Mouse (Mus musculus): ENCODE results near the gene Ndufa12. TPM values are rescaled to one million over a fixed set of nuclear protein-coding genes. Genes with fewer than 3 reads are reported as not detected.

Gene Ndufa12
- 388 and 433 TPM in 2 replicates for polyA plus RNA-seq (2015; fragmentation: Nextera tagmentation; extraction: Ambion mirVana)

- Histone ChIP-seq H3K4me1 (replicated peaks) (peaks cover 27% of the 10 kb centered on the region), H3K27me3 (no peaks in the 10 kb centered on the region), H3K9ac (peak within 1 kb of the TSS; percentile 78), H3K36me3 (peaks cover 37% of the 10 kb centered on the region), H3K4me3 (peak within 1 kb of the TSS; percentile 71), H3K4me2 (peak within 1 kb of the TSS; percentile 87), H3K9me3 (no peaks in the 10 kb centered on the region), H3K27ac (replicated peaks) (peak within 1 kb of the TSS; percentile 84)
- peak; percentile 95 for ATAC-seq (ENCODE audit: low read depth)
- WGBS: under 1% methylated on average over 46 of the region's 46 CpGs
Measured at GRCm38 (mm10) chr10:94198482-94199405, at the start of gene Ndufa12. Ndufa12 (plus strand) TSS chr10:94198720.

- ATAC-seq (ENCODE audit: low read depth): no peak
- no peak overlapping the region for H3K4me2 ChIP-seq
- H3K4me1 ChIP-seq (replicated peaks): peaks cover 35% of the 10 kb centered on the region
- WGBS: 80% methylated on average over 4 of the region's 4 CpGs
- H3K9me3 ChIP-seq: no peaks in the 10 kb centered on the region
- H3K27ac ChIP-seq (replicated peaks): no peak overlapping the region
- no peaks in the 10 kb centered on the region for H3K36me3 ChIP-seq
- H3K9ac ChIP-seq: no peak overlapping the region
- no peak overlapping the region for H3K4me3 ChIP-seq
- H3K27me3 ChIP-seq: no peaks in the 10 kb centered on the region
Measured at GRCm38 (mm10) chr10:94151488-94151887, 47.0 kb upstream of the Ndufa12 start.

- Histone ChIP-seq H3K27ac (replicated peaks) (no peak overlapping the region), H3K4me3 (no peak overlapping the region)
- peak; percentile 38; the same call in 1 of the 2 replicates for ATAC-seq (ENCODE audit: low read depth)
Measured at GRCm38 (mm10) chr10:94153841-94154240, 44.7 kb upstream of the Ndufa12 start.

GRCm38 (mm10) chr10:94158962-94159361 lies 39.6 kb upstream of the Ndufa12 start:
- H3K4me2 ChIP-seq: no peak overlapping the region
- H3K4me1 ChIP-seq (replicated peaks): no peaks in the 10 kb centered on the region
- H3K27me3 ChIP-seq: no peaks in the 10 kb centered on the region
- WGBS: 90% methylated on average over 6 of the region's 6 CpGs
- H3K4me3 ChIP-seq: no peak overlapping the region
- no peak overlapping the region for H3K9ac ChIP-seq
- no peaks in the 10 kb centered on the region for H3K9me3 ChIP-seq
- peaks cover 52% of the 10 kb centered on the region for H3K36me3 ChIP-seq
- no peak overlapping the region for H3K27ac ChIP-seq (replicated peaks)
- no peak for ATAC-seq (ENCODE audit: low read depth)

More at GRCm38 (mm10) chr10:94153841-94154240, 44.7 kb upstream of the Ndufa12 start:
- no peaks in the 10 kb centered on the region for H3K9me3 ChIP-seq
- H3K4me1 ChIP-seq (replicated peaks): peaks cover 27% of the 10 kb centered on the region
- H3K36me3 ChIP-seq: peaks cover 18% of the 10 kb centered on the region
- H3K27me3 ChIP-seq: no peaks in the 10 kb centered on the region
- no peak overlapping the region for H3K9ac ChIP-seq
- H3K4me2 ChIP-seq: no peak overlapping the region

- H3K27ac ChIP-seq (replicated peaks): no peak overlapping the region
- WGBS: 88% methylated on average over 4 of the region's 4 CpGs
- ATAC-seq (ENCODE audit: low read depth): no peak
- H3K4me2 ChIP-seq: no peak overlapping the region
- no peak overlapping the region for H3K4me3 ChIP-seq
- H3K9ac ChIP-seq: no peak overlapping the region
- peaks cover 56% of the 10 kb centered on the region for H3K36me3 ChIP-seq
- no peaks in the 10 kb centered on the region for H3K27me3 ChIP-seq
- H3K9me3 ChIP-seq: no peaks in the 10 kb centered on the region
- H3K4me1 ChIP-seq (replicated peaks): no peaks in the 10 kb centered on the region
Measured at GRCm38 (mm10) chr10:94159406-94159805, 39.1 kb upstream of the Ndufa12 start.

- H3K4me1 ChIP-seq (replicated peaks): no peaks in the 10 kb centered on the region
- H3K4me2 ChIP-seq: no peak overlapping the region
- H3K36me3 ChIP-seq: peaks cover 68% of the 10 kb centered on the region
- H3K27me3 ChIP-seq: no peaks in the 10 kb centered on the region
- H3K27ac ChIP-seq (replicated peaks): no peak overlapping the region
- ATAC-seq (ENCODE audit: low read depth): no peak
- H3K4me3 ChIP-seq: no peak overlapping the region
- no peak overlapping the region for H3K9ac ChIP-seq
- 93% methylated on average over 5 of the region's 5 CpGs for WGBS
- H3K9me3 ChIP-seq: no peaks in the 10 kb centered on the region
Measured at GRCm38 (mm10) chr10:94161051-94161765, 37.3 kb upstream of the Ndufa12 start.

GRCm38 (mm10) chr10:94162031-94162430 lies 36.5 kb upstream of the Ndufa12 start:
- Histone ChIP-seq H3K9me3 (no peaks in the 10 kb centered on the region), H3K4me2 (no peak overlapping the region), H3K27me3 (no peaks in the 10 kb centered on the region), H3K4me3 (no peak overlapping the region), H3K27ac (replicated peaks) (no peak overlapping the region), H3K9ac (no peak overlapping the region), H3K36me3 (peaks cover 70% of the 10 kb centered on the region), H3K4me1 (replicated peaks) (peaks cover 4% of the 10 kb centered on the region; the same call in 1 of the 2 replicates)
- ATAC-seq (ENCODE audit: low read depth): no peak
- WGBS: 92% methylated on average over 7 of the region's 7 CpGs

- H3K9me3 ChIP-seq: no peaks in the 10 kb centered on the region
- no peak for ATAC-seq (ENCODE audit: low read depth)
- peaks cover 10% of the 10 kb centered on the region; the same call in 1 of the 2 replicates for H3K4me1 ChIP-seq (replicated peaks)
- no peak overlapping the region for H3K4me3 ChIP-seq
- WGBS: 86% methylated on average over 5 of the region's 5 CpGs
- peaks cover 72% of the 10 kb centered on the region for H3K36me3 ChIP-seq
- H3K27me3 ChIP-seq: no peaks in the 10 kb centered on the region
- H3K27ac ChIP-seq (replicated peaks): no peak overlapping the region
- no peak overlapping the region for H3K9ac ChIP-seq
- no peak overlapping the region for H3K4me2 ChIP-seq
Measured at GRCm38 (mm10) chr10:94164104-94164845, 34.2 kb upstream of the Ndufa12 start.

- H3K36me3 ChIP-seq: peaks cover 74% of the 10 kb centered on the region
- no peak for ATAC-seq (ENCODE audit: low read depth)
- peaks cover 4% of the 10 kb centered on the region; the same call in 1 of the 2 replicates for H3K9me3 ChIP-seq
- peaks cover 10% of the 10 kb centered on the region; the same call in 1 of the 2 replicates for H3K4me1 ChIP-seq (replicated peaks)
- 91% methylated on average over 16 of the region's 16 CpGs for WGBS
- no peaks in the 10 kb centered on the region for H3K27me3 ChIP-seq
- no peak overlapping the region for H3K4me3 ChIP-seq
- H3K9ac ChIP-seq: no peak overlapping the region
- H3K4me2 ChIP-seq: no peak overlapping the region
- no peak overlapping the region for H3K27ac ChIP-seq (replicated peaks)
Measured at GRCm38 (mm10) chr10:94165426-94165825, 33.1 kb upstream of the Ndufa12 start.

- H3K4me1 ChIP-seq (replicated peaks): peaks cover 21% of the 10 kb centered on the region
- H3K4me2 ChIP-seq: no peak overlapping the region
- H3K4me3 ChIP-seq: no peak overlapping the region
- H3K27me3 ChIP-seq: no peaks in the 10 kb centered on the region
- ATAC-seq (ENCODE audit: low read depth): no peak
- 39% methylated on average over 11 of the region's 11 CpGs for WGBS
- H3K27ac ChIP-seq (replicated peaks): no peak overlapping the region
- H3K9ac ChIP-seq: no peak overlapping the region
- H3K36me3 ChIP-seq: peaks cover 80% of the 10 kb centered on the region
- peaks cover 4% of the 10 kb centered on the region; the same call in 1 of the 2 replicates for H3K9me3 ChIP-seq
Measured at GRCm38 (mm10) chr10:94167051-94167750, 31.3 kb upstream of the Ndufa12 start.

- H3K36me3 ChIP-seq: peaks cover 86% of the 10 kb centered on the region
- no peak overlapping the region for H3K4me3 ChIP-seq
- no peaks in the 10 kb centered on the region for H3K27me3 ChIP-seq
- H3K4me1 ChIP-seq (replicated peaks): peaks cover 33% of the 10 kb centered on the region
- no peak overlapping the region for H3K4me2 ChIP-seq
- H3K9me3 ChIP-seq: peaks cover 4% of the 10 kb centered on the region; the same call in 1 of the 2 replicates
- H3K27ac ChIP-seq (replicated peaks): peak overlapping the region; percentile 42
- H3K9ac ChIP-seq: no peak overlapping the region
- ATAC-seq (ENCODE audit: low read depth): no peak
- 52% methylated on average over 12 of the region's 12 CpGs for WGBS
Measured at GRCm38 (mm10) chr10:94171440-94172130, 26.9 kb upstream of the Ndufa12 start.
